Mouse (Mus musculus): ENCODE measurements around the gene Sirt1.
"Not testable (repeated sequence)": the region's sequence is repeated elsewhere in the genome, so short reads cannot be mapped to it uniquely, and the experiment has no call there.

Gene Sirt1

GRCm38 (mm10) chr10:63388948-63389347 is 7.4 kb upstream of the Sirt1 start:
- DNase-seq (ENCODE audit: inconsistent ontology term): no peak

GRCm38 (mm10) chr10:63386991-63387390 is 5.5 kb upstream of the Sirt1 start:
- DNase-seq (ENCODE audit: inconsistent ontology term): no peak

GRCm38 (mm10) chr10:63386444-63386843 is 4.9 kb upstream of the Sirt1 start:
- DNase-seq (ENCODE audit: inconsistent ontology term): peak; percentile 82

- not testable (repeated sequence) for DNase-seq (ENCODE audit: inconsistent ontology term)
Measured at GRCm38 (mm10) chr10:63385897-63386296, 4.4 kb upstream of the Sirt1 start.

- peak; percentile 89 for DNase-seq (ENCODE audit: inconsistent ontology term)
Measured at GRCm38 (mm10) chr10:63382372-63383279, 1.1 kb upstream of the Sirt1 start, which contains the start of gene Dnajc12. Dnajc12 (plus strand) TSS chr10:63382443.

GRCm38 (mm10) chr10:63378948-63379680 is 2.4 kb downstream of the Sirt1 start:
- no peak for DNase-seq (ENCODE audit: inconsistent ontology term)

- DNase-seq (ENCODE audit: inconsistent ontology term): peak; percentile 45
Measured at GRCm38 (mm10) chr10:63377468-63377867, 4.0 kb downstream of the Sirt1 start.

- DNase-seq (ENCODE audit: inconsistent ontology term): no peak
Measured at GRCm38 (mm10) chr10:63376303-63376702, 5.2 kb downstream of the Sirt1 start.

GRCm38 (mm10) chr10:63368041-63368440 is 13.5 kb downstream of the Sirt1 start:
- DNase-seq (ENCODE audit: inconsistent ontology term): no peak

GRCm38 (mm10) chr10:63367386-63367785 is 14.1 kb downstream of the Sirt1 start:
- DNase-seq (ENCODE audit: inconsistent ontology term): no peak

GRCm38 (mm10) chr10:63365918-63366455 is 15.5 kb downstream of the Sirt1 start:
- DNase-seq (ENCODE audit: inconsistent ontology term): no peak

- no peak for DNase-seq (ENCODE audit: inconsistent ontology term)
Measured at GRCm38 (mm10) chr10:63360502-63360901, 21.0 kb downstream of the Sirt1 start.

- no peak for DNase-seq (ENCODE audit: inconsistent ontology term)
Measured at GRCm38 (mm10) chr10:63352111-63352510, 29.4 kb downstream of the Sirt1 start.

- DNase-seq (ENCODE audit: inconsistent ontology term): not testable (repeated sequence)
Measured at GRCm38 (mm10) chr10:63351099-63351498, 30.4 kb downstream of the Sirt1 start.

GRCm38 (mm10) chr10:63350666-63351065 is 30.8 kb downstream of the Sirt1 start:
- DNase-seq (ENCODE audit: inconsistent ontology term): no peak

- no peak for DNase-seq (ENCODE audit: inconsistent ontology term)
Measured at GRCm38 (mm10) chr10:63348291-63348690, 33.2 kb downstream of the Sirt1 start.

GRCm38 (mm10) chr10:63344751-63345150 is 36.8 kb downstream of the Sirt1 start:
- no peak for DNase-seq (ENCODE audit: inconsistent ontology term)

GRCm38 (mm10) chr10:63341351-63341750 is 40.2 kb downstream of the Sirt1 start:
- no peak for DNase-seq (ENCODE audit: inconsistent ontology term)

GRCm38 (mm10) chr10:63338914-63339643 is 42.4 kb downstream of the Sirt1 start:
- DNase-seq (ENCODE audit: inconsistent ontology term): peak; percentile 92

- DNase-seq (ENCODE audit: inconsistent ontology term): peak; percentile 78
Measured at GRCm38 (mm10) chr10:63337951-63338836, 43.3 kb downstream of the Sirt1 start.

- DNase-seq (ENCODE audit: inconsistent ontology term): no peak
Measured at GRCm38 (mm10) chr10:63337326-63337725, 44.2 kb downstream of the Sirt1 start.
